Mouse (Mus musculus): Measurements from ENCODE around the gene Eme1. TPM values are rescaled to one million over a fixed set of nuclear protein-coding genes. Genes with fewer than 3 reads are reported as not detected.
"Not testable (repeated sequence)": the region's sequence is repeated elsewhere in the genome, so short reads cannot be mapped to it uniquely, and the experiment has no call there.

The Eme1 gene
- total and polyA plus RNA-seq, 3 experiments, result 17.9 to 42.0 (median 29.4) TPM

DNA sequence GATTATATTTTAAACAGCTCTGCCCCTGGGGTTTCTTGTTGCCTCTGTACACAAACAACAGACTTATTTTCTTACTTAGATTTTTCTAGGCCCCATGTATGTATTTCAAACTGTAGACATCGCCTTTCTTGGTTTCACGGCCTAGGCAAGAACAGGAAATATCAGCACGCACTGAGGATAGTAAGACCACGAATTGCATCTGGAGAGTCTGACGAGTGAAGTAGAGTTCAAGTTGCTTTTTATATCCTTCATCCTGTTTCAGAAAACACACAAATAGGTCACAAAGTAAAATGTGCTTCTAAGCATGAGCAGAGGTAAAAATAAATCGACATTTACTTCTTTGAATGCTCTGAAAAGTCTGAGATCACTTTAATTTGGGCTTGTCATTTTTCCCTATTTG lies 41.7 kb upstream of the Eme1 start:
- H3K9me3 ChIP-seq (replicated peaks), result no peaks in the 10 kb centered on the region
- H3K4me1 ChIP-seq (ENCODE audit: insufficient read depth, low read depth, low read length), result no peaks in the 10 kb centered on the region
- H3K27me3 ChIP-seq (ENCODE audit: insufficient read depth, low read length), result no peaks in the 10 kb centered on the region
- H3K4me3 ChIP-seq (ENCODE audit: low read depth, low read length), result no peak overlapping the region
- no peak for DNase-seq (ENCODE audit: low spot score)
- ATAC-seq (ENCODE audit: extremely low read depth, insufficient number of reproducible peaks, low FRiP score, poor library complexity, severe bottlenecking), result no peak
- TF ChIP-seq CTCF (IDR thresholded peaks at IDR 0.05; ENCODE audit: low read depth, low read length) (no peak), POLR2AphosphoS5 (IDR thresholded peaks at IDR 0.05; ENCODE audit: insufficient replicate concordance, low read depth, low read length) (no peak), GATA2 (IDR thresholded peaks at IDR 0.05; ENCODE audit: borderline replicate concordance, low read depth, low read length) (no peak), GATA1 (IDR thresholded peaks at IDR 0.05; ENCODE audit: borderline replicate concordance, low read length) (no peak), TAL1 (conservative IDR thresholded peaks at IDR 0.05; ENCODE audit: low read depth, low read length) (no peak)
- no peaks in the 10 kb centered on the region for H3K36me3 ChIP-seq (replicated peaks)

- H3K27me3 ChIP-seq (ENCODE audit: insufficient read depth, low read length); H3K9me3 ChIP-seq (replicated peaks); H3K4me3 ChIP-seq (ENCODE audit: low read depth, low read length); ATAC-seq (ENCODE audit: extremely low read depth, insufficient number of reproducible peaks, low FRiP score, poor library complexity, severe bottlenecking); DNase-seq (ENCODE audit: low spot score); H3K36me3 ChIP-seq (replicated peaks); H3K4me1 ChIP-seq (ENCODE audit: insufficient read depth, low read depth, low read length): not testable (repeated sequence)
These were observed 38.7 kb upstream of the Eme1 start for GRCm38 (mm10) chr11:94692502-94692901.

GRCm38 (mm10) chr11:94687178-94687577 lies 33.4 kb upstream of the Eme1 start:
- TF ChIP-seq GATA1 (IDR thresholded peaks at IDR 0.05; ENCODE audit: borderline replicate concordance, low read length) (no peak), CTCF (IDR thresholded peaks at IDR 0.05; ENCODE audit: low read depth, low read length) (no peak), POLR2AphosphoS5 (IDR thresholded peaks at IDR 0.05; ENCODE audit: insufficient replicate concordance, low read depth, low read length) (no peak), GATA2 (IDR thresholded peaks at IDR 0.05; ENCODE audit: borderline replicate concordance, low read depth, low read length) (no peak), TAL1 (conservative IDR thresholded peaks at IDR 0.05; ENCODE audit: low read depth, low read length) (no peak)
- H3K4me1 ChIP-seq (ENCODE audit: insufficient read depth, low read depth, low read length), result no peaks in the 10 kb centered on the region
- no peak for ATAC-seq (ENCODE audit: extremely low read depth, insufficient number of reproducible peaks, low FRiP score, poor library complexity, severe bottlenecking)

DNA sequence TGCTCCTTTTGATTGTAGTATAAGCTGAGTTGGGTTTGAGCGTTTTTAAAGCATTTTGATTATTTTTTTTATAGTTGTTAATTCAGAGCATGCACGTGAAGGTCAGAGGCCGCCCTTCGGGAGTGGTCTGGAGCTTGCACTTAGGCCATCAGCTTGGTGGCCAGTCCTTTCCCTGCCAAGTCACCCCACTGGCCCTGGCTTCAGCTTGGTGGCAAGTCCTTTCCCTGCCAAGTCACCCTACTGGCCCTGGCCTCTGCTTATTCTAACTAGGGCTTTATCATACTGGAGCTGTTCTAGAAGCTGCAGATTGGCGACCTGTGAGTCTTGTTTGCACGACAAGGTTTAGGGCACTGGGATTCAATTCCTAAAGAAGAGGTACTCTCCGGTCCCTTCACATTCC lies 28.7 kb upstream of the Eme1 start:
- peaks cover 3% of the 10 kb centered on the region for H3K4me1 ChIP-seq (ENCODE audit: insufficient read depth, low read depth, low read length)
- no peak for TF ChIP-seq GATA2 (IDR thresholded peaks at IDR 0.05; ENCODE audit: borderline replicate concordance, low read depth, low read length)
- no peak for TF ChIP-seq POLR2AphosphoS5 (IDR thresholded peaks at IDR 0.05; ENCODE audit: insufficient replicate concordance, low read depth, low read length)
- no peak for TF ChIP-seq TAL1 (conservative IDR thresholded peaks at IDR 0.05; ENCODE audit: low read depth, low read length)
- TF ChIP-seq GATA1 (IDR thresholded peaks at IDR 0.05; ENCODE audit: borderline replicate concordance, low read length), result no peak
- no peak for TF ChIP-seq CTCF (IDR thresholded peaks at IDR 0.05; ENCODE audit: low read depth, low read length)
- ATAC-seq (ENCODE audit: extremely low read depth, insufficient number of reproducible peaks, low FRiP score, poor library complexity, severe bottlenecking), result no peak; the same call in 1 of the 2 replicates
- no peak overlapping the region for H3K4me3 ChIP-seq (ENCODE audit: low read depth, low read length)
- no peaks in the 10 kb centered on the region for H3K9me3 ChIP-seq (replicated peaks)
- DNase-seq (ENCODE audit: low spot score), result no peak
- no peaks in the 10 kb centered on the region for H3K36me3 ChIP-seq (replicated peaks)
- H3K27me3 ChIP-seq (ENCODE audit: insufficient read depth, low read length), result peaks cover 17% of the 10 kb centered on the region

More at GRCm38 (mm10) chr11:94687178-94687577, 33.4 kb upstream of the Eme1 start:
- no peaks in the 10 kb centered on the region for H3K36me3 ChIP-seq (replicated peaks)
- no peak for DNase-seq (ENCODE audit: low spot score)
- H3K4me3 ChIP-seq (ENCODE audit: low read depth, low read length), result no peak overlapping the region
- peaks cover 11% of the 10 kb centered on the region for H3K27me3 ChIP-seq (ENCODE audit: insufficient read depth, low read length)
- H3K9me3 ChIP-seq (replicated peaks), result no peaks in the 10 kb centered on the region

GRCm38 (mm10) chr11:94681640-94682039 lies 27.9 kb upstream of the Eme1 start:
- Histone ChIP-seq H3K36me3 (replicated peaks) (no peaks in the 10 kb centered on the region), H3K27me3 (ENCODE audit: insufficient read depth, low read length) (peaks cover 17% of the 10 kb centered on the region), H3K4me3 (ENCODE audit: low read depth, low read length) (no peak overlapping the region), H3K9me3 (replicated peaks) (no peaks in the 10 kb centered on the region), H3K4me1 (ENCODE audit: insufficient read depth, low read depth, low read length) (peaks cover 7% of the 10 kb centered on the region)
- DNase-seq (ENCODE audit: low spot score) (no peak), ATAC-seq (ENCODE audit: extremely low read depth, insufficient number of reproducible peaks, low FRiP score, poor library complexity, severe bottlenecking) (no peak)
- TF ChIP-seq GATA2 (IDR thresholded peaks at IDR 0.05; ENCODE audit: borderline replicate concordance, low read depth, low read length) (no peak), TAL1 (conservative IDR thresholded peaks at IDR 0.05; ENCODE audit: low read depth, low read length) (no peak), POLR2AphosphoS5 (IDR thresholded peaks at IDR 0.05; ENCODE audit: insufficient replicate concordance, low read depth, low read length) (no peak), GATA1 (IDR thresholded peaks at IDR 0.05; ENCODE audit: borderline replicate concordance, low read length) (no peak), CTCF (IDR thresholded peaks at IDR 0.05; ENCODE audit: low read depth, low read length) (no peak)

DNA sequence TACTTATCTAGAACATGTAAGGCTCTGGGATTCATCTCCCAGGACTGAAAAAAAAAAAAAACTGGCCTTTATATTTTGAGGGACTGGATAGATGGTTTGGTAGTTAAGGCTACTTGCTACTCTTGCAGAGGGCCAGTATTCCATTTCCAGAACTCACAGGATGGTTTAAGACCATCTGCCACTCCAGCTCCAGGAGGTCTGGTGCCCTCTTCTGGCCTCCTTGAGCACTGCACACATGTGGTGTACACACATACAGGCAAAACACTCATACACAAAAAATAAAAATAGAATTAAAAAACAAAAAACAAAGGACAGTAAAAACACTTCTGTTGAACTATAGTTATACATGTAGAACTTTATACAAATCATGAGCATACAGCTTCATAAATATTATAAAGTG lies 26.9 kb upstream of the Eme1 start:
- DNase-seq (ENCODE audit: low spot score), result no peak
- Histone ChIP-seq H3K9me3 (replicated peaks) (no peaks in the 10 kb centered on the region), H3K4me1 (ENCODE audit: insufficient read depth, low read depth, low read length) (peaks cover 17% of the 10 kb centered on the region), H3K36me3 (replicated peaks) (peaks cover 4% of the 10 kb centered on the region), H3K27me3 (ENCODE audit: insufficient read depth, low read length) (peaks cover 17% of the 10 kb centered on the region), H3K4me3 (ENCODE audit: low read depth, low read length) (no peak overlapping the region)
- ATAC-seq (ENCODE audit: extremely low read depth, insufficient number of reproducible peaks, low FRiP score, poor library complexity, severe bottlenecking), result no peak
- TF ChIP-seq GATA2 (IDR thresholded peaks at IDR 0.05; ENCODE audit: borderline replicate concordance, low read depth, low read length) (no peak), GATA1 (IDR thresholded peaks at IDR 0.05; ENCODE audit: borderline replicate concordance, low read length) (no peak), POLR2AphosphoS5 (IDR thresholded peaks at IDR 0.05; ENCODE audit: insufficient replicate concordance, low read depth, low read length) (no peak), TAL1 (conservative IDR thresholded peaks at IDR 0.05; ENCODE audit: low read depth, low read length) (no peak), CTCF (IDR thresholded peaks at IDR 0.05; ENCODE audit: low read depth, low read length) (no peak)
